Mouse (Mus musculus): ENCODE results near the gene Gm6685. TPM values are rescaled to one million over a fixed set of nuclear protein-coding genes. Genes with fewer than 3 reads are reported as not detected.

Gene Gm6685
- total RNA-seq (2023) = 3.6 and 6.3 TPM in 2 replicates

DNA sequence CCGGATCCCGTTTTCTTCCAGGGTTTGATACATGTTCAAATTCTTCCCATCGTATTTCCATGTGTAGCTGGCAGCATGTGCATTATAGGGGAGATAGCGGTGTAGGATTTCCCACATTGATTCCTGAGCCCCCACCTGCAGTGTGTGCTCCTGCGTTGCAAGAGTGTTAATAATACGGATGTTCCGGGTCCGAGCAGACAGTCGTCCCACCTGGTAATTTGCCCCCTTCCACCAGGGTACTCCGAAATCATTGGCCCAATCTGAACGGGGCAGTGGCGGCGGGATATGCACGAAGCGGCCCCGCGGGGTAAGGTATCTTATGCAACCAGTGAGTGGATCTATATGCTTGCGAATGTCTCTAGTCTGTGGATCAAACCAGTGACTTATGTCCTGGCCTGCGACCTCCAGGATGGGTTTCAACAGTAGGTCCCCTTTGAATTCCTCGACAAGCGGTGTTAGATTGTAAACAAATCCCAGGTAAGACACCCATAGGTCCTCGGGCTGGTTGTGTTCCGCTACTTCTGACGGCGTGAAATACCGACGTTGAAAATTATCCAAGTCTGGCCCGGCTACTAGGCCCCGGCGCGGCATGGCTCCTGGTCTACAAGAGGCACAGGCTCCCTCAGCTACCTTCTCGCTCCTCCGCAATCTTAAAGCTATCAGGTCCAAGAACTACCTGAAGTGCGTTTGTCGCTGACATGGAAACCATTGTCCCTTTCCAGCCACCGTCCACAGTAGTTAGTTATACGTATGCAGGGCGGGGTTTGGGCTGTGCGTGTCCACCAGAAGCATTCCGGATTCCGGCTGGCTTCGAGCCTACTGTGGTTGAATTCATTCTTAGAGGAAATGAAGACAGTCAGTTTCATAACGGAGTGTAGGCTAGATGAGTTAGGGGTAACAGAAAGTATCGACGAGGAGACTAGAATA lies at the start of gene Gm6685:
Gene Gm6685 (minus strand): TSS at position 644 of the 927 bp plus-strand sequence.

Other genes with a start within 250 kb of the Gm6685 start
- gene Ccdc85a, start 244.5 kb upstream of the Gm6685 start, total RNA-seq (2023) = not detected in 2 replicates

Data from neutrophil, adult 65 days (primary cell).